Comparison of ENCODE assay signal across 33 mouse cellular contexts in genomic region chr6:17265043-17265442, GRCm38 (mm10). TPM values are rescaled to one million over a fixed set of nuclear protein-coding genes. Genes with fewer than 3 reads are reported as not detected.
A peak's percentile ranks its signal among the peaks of the same experiment; 100 is the strongest.
DNase-seq lines count a peak whose midpoint lies in the region; ATAC-seq and TF ChIP-seq lines count a peak whose summit lies in the region.
"Had no signal": no experiment of that assay in that cellular context is flagged by ENCODE, and none has a peak within 500 bp of the region (broad histone marks: within the 10 kb centered on the region; RNA-seq: fewer than 3 reads in every experiment).

No protein-coding gene starts in this region.

- no peak overlapping the region for H3K4me3 ChIP-seq in kidney, embryonic 15.5 days (replicated peaks)
- H3K4me3 ChIP-seq in kidney, embryonic 16.5 days (ENCODE audit: low read length): no peak overlapping the region
- no peak overlapping the region for H3K4me3 ChIP-seq in stomach, embryonic 14.5 days (ENCODE audit: low read depth, low read length)
- H3K4me3 ChIP-seq in stomach, postnatal 0 days (ENCODE audit: low read depth, low read length): no peak overlapping the region
- H3K4me3 ChIP-seq in stomach, embryonic 15.5 days (replicated peaks): no peak overlapping the region
- H3K4me3 ChIP-seq: embryonic facial prominence, embryonic 13.5 days; forebrain, embryonic 10.5 days; forebrain, embryonic 15.5 days; heart, embryonic 13.5 days; hindbrain, embryonic 10.5 days; hindbrain, embryonic 15.5 days; liver, embryonic 12.5 days; megakaryocyte, embryonic 14.5 days; midbrain, embryonic 12.5 days; myocyte; neural tube, embryonic 12.5 days had no signal

- 0 out of 2 replicates have a peak, but pooled peaks have one; percentile 36 for ATAC-seq in kidney, embryonic 15.5 days (replicated peaks; ENCODE audit: low FRiP score)
- no peak; the same call in 1 of the 2 replicates for ATAC-seq in kidney, embryonic 16.5 days (ENCODE audit: low FRiP score, low TSS enrichment)
- ATAC-seq in stomach, embryonic 14.5 days (ENCODE audit: insufficient number of reproducible peaks, insufficient read depth, low FRiP score, low read depth): no peak
- no peak for ATAC-seq in stomach, postnatal 0 days (ENCODE audit: low FRiP score, low TSS enrichment)
- no peak for ATAC-seq in stomach, embryonic 15.5 days (ENCODE audit: insufficient read depth, low FRiP score, low read depth)
- ATAC-seq: forebrain, embryonic 15.5 days; inflammation-experienced regulatory T-cells, adult 6 months; liver, embryonic 12.5 days; liver, postnatal 0 days had no signal

- H3K36me3 ChIP-seq in kidney, embryonic 15.5 days: no peaks in the 10 kb centered on the region
- no peaks in the 10 kb centered on the region for H3K36me3 ChIP-seq in kidney, embryonic 16.5 days (ENCODE audit: insufficient read depth, low read length)
- H3K36me3 ChIP-seq in stomach, embryonic 14.5 days (ENCODE audit: control insufficient read depth, insufficient read depth, low read length): no peaks in the 10 kb centered on the region
- no peaks in the 10 kb centered on the region for H3K36me3 ChIP-seq in stomach, postnatal 0 days (ENCODE audit: control insufficient read depth, insufficient read depth, low read length)
- no peaks in the 10 kb centered on the region for H3K36me3 ChIP-seq in stomach, embryonic 15.5 days
- H3K36me3 ChIP-seq: embryonic facial prominence, embryonic 13.5 days; forebrain, embryonic 10.5 days; forebrain, embryonic 15.5 days; heart, embryonic 13.5 days; hindbrain, embryonic 10.5 days; hindbrain, embryonic 15.5 days; liver, embryonic 12.5 days; midbrain, embryonic 12.5 days; neural tube, embryonic 12.5 days had no signal

- no peak for TF ChIP-seq CTCF in stomach, postnatal 0 days (IDR thresholded peaks at IDR 0.05; ENCODE audit: low read depth)

- no peak overlapping the region for H3K9ac ChIP-seq in kidney, embryonic 15.5 days
- H3K9ac ChIP-seq in kidney, embryonic 16.5 days (replicated peaks; ENCODE audit: low read length): no peak overlapping the region
- H3K9ac ChIP-seq in stomach, embryonic 14.5 days (replicated peaks; ENCODE audit: low read depth, low read length): no peak overlapping the region
- no peak overlapping the region for H3K9ac ChIP-seq in stomach, postnatal 0 days (ENCODE audit: low read length)
- H3K9ac ChIP-seq in stomach, embryonic 15.5 days: no peak overlapping the region
- H3K9ac ChIP-seq: embryonic facial prominence, embryonic 13.5 days; forebrain, embryonic 15.5 days; heart, embryonic 13.5 days; hindbrain, embryonic 15.5 days; liver, embryonic 12.5 days; liver, postnatal 0 days; midbrain, embryonic 12.5 days; neural tube, embryonic 12.5 days had no signal

- no peak overlapping the region for H3K27ac ChIP-seq in kidney, embryonic 15.5 days
- no peak overlapping the region for H3K27ac ChIP-seq in kidney, embryonic 16.5 days (ENCODE audit: low read length)
- 0 out of 2 replicates have a peak overlapping the region, but pooled peaks have one; percentile 21 for H3K27ac ChIP-seq in stomach, embryonic 14.5 days (ENCODE audit: low read length)
- no peak overlapping the region for H3K27ac ChIP-seq in stomach, postnatal 0 days (replicated peaks)
- H3K27ac ChIP-seq in stomach, embryonic 15.5 days: 0 out of 2 replicates have a peak overlapping the region, but pooled peaks have one; percentile 13
- H3K27ac ChIP-seq: embryonic facial prominence, embryonic 13.5 days; forebrain, embryonic 10.5 days; forebrain, embryonic 15.5 days; heart, embryonic 13.5 days; hindbrain, embryonic 10.5 days; hindbrain, embryonic 15.5 days; liver, embryonic 12.5 days; midbrain, embryonic 12.5 days; neural tube, embryonic 12.5 days had no signal

- no peaks in the 10 kb centered on the region for H3K9me3 ChIP-seq in kidney, embryonic 15.5 days (replicated peaks)
- H3K9me3 ChIP-seq in kidney, embryonic 16.5 days (ENCODE audit: low read length): no peaks in the 10 kb centered on the region
- H3K9me3 ChIP-seq in stomach, embryonic 14.5 days (ENCODE audit: control insufficient read depth, low read depth, low read length): no peaks in the 10 kb centered on the region
- no peaks in the 10 kb centered on the region for H3K9me3 ChIP-seq in stomach, postnatal 0 days (ENCODE audit: control insufficient read depth, low read length)
- no peaks in the 10 kb centered on the region for H3K9me3 ChIP-seq in stomach, embryonic 15.5 days
- H3K9me3 ChIP-seq: embryonic facial prominence, embryonic 13.5 days; forebrain, embryonic 10.5 days; forebrain, embryonic 15.5 days; heart, embryonic 13.5 days; hindbrain, embryonic 10.5 days; hindbrain, embryonic 15.5 days; liver, embryonic 12.5 days; megakaryocyte, embryonic 14.5 days; midbrain, embryonic 12.5 days; neural tube, embryonic 12.5 days had no signal

- no peak for TF ChIP-seq EP300 in stomach, postnatal 0 days (optimal IDR thresholded peaks at IDR 0.05)

- DNase-seq in heart, adult 11 months: peak; percentile 70
- DNase-seq in heart, postnatal 4 days: no peak
- no peak for DNase-seq in stomach, postnatal 0 days (ENCODE audit: low spot score)
- no peak for DNase-seq in ovary, postnatal 10 days (ENCODE audit: low spot score)
- DNase-seq: adrenal gland, postnatal 14 days; cerebellum, adult 11-12 months; cerebellum, adult 9-11 months; embryo, embryonic 11 days; gastrocnemius, postnatal 36 days; heart, postnatal 10 days; layer of hippocampus, postnatal 36 days; left cerebral cortex, postnatal 4 days; liver, postnatal 0 days; lung, postnatal 4 days; right cerebral cortex, postnatal 4 days; thymus, adult 18-20 months; thymus, postnatal 36 days had no signal

- peaks cover 9% of the 10 kb centered on the region for H3K4me1 ChIP-seq in kidney, embryonic 15.5 days
- 0 out of 2 replicates have a peak, but pooled peaks cover 3% of the 10 kb centered on the region for H3K4me1 ChIP-seq in kidney, embryonic 16.5 days (ENCODE audit: insufficient read depth, low read length)
- peaks cover 6% of the 10 kb centered on the region; the same call in 1 of the 2 replicates for H3K4me1 ChIP-seq in stomach, embryonic 14.5 days (ENCODE audit: control insufficient read depth, insufficient read depth, low read length)
- H3K4me1 ChIP-seq in stomach, postnatal 0 days (replicated peaks; ENCODE audit: control insufficient read depth, insufficient read depth): no peaks in the 10 kb centered on the region
- H3K4me1 ChIP-seq in stomach, embryonic 15.5 days: no peaks in the 10 kb centered on the region
- H3K4me1 ChIP-seq: embryonic facial prominence, embryonic 13.5 days; forebrain, embryonic 10.5 days; forebrain, embryonic 15.5 days; heart, embryonic 13.5 days; hindbrain, embryonic 10.5 days; hindbrain, embryonic 15.5 days; liver, embryonic 12.5 days; midbrain, embryonic 12.5 days; neural tube, embryonic 12.5 days had no signal

- 64% methylated on average over 4 of the region's 4 CpGs for WGBS in kidney, embryonic 15.5 days
- 61% methylated on average over 4 of the region's 4 CpGs for WGBS in kidney, embryonic 16.5 days
- WGBS in stomach, embryonic 14.5 days: 67% methylated on average over 4 of the region's 4 CpGs
- 59% methylated on average over 4 of the region's 4 CpGs for WGBS in stomach, postnatal 0 days
- 66% methylated on average over 4 of the region's 4 CpGs for WGBS in stomach, embryonic 15.5 days

- no peak overlapping the region for H3K4me2 ChIP-seq in kidney, embryonic 15.5 days
- H3K4me2 ChIP-seq in kidney, embryonic 16.5 days (replicated peaks; ENCODE audit: low read depth, low read length): no peak overlapping the region
- H3K4me2 ChIP-seq in stomach, embryonic 14.5 days (replicated peaks; ENCODE audit: low read depth, low read length): no peak overlapping the region
- H3K4me2 ChIP-seq in stomach, postnatal 0 days (replicated peaks; ENCODE audit: low read depth): no peak overlapping the region
- H3K4me2 ChIP-seq in stomach, embryonic 15.5 days: no peak overlapping the region
- H3K4me2 ChIP-seq: embryonic facial prominence, embryonic 13.5 days; forebrain, embryonic 15.5 days; heart, embryonic 13.5 days; hindbrain, embryonic 15.5 days; liver, embryonic 12.5 days; midbrain, embryonic 12.5 days; neural tube, embryonic 12.5 days had no signal

- no peaks in the 10 kb centered on the region for H3K27me3 ChIP-seq in kidney, embryonic 15.5 days
- no peaks in the 10 kb centered on the region for H3K27me3 ChIP-seq in kidney, embryonic 16.5 days (ENCODE audit: insufficient read depth, low read length)
- H3K27me3 ChIP-seq in stomach, embryonic 14.5 days (ENCODE audit: control insufficient read depth, insufficient read depth, low read length): no peaks in the 10 kb centered on the region
- no peaks in the 10 kb centered on the region for H3K27me3 ChIP-seq in stomach, postnatal 0 days (ENCODE audit: control insufficient read depth, insufficient read depth, low read length)
- H3K27me3 ChIP-seq in stomach, embryonic 15.5 days (replicated peaks): no peaks in the 10 kb centered on the region
- H3K27me3 ChIP-seq: embryonic facial prominence, embryonic 13.5 days; forebrain, embryonic 15.5 days; heart, embryonic 13.5 days; hindbrain, embryonic 15.5 days; liver, embryonic 12.5 days; midbrain, embryonic 12.5 days; neural tube, embryonic 12.5 days had no signal

RNA-seq across cellular contexts. Expression of gene Cav2, which starts 15.9 kb away (rescaled TPM):
- 10 to 100 TPM; 51.3 to 54.4 TPM for total RNA-seq in heart, postnatal 4 days (2021)
- polyA plus RNA-seq in kidney, embryonic 15.5 days (2015; fragmentation: Nextera tagmentation; extraction: Ambion mirVana): 32.2 and 32.3 TPM in 2 replicates
- 38.1 and 40.9 TPM in 2 replicates for polyA plus RNA-seq in kidney, embryonic 16.5 days (2015; fragmentation: Nextera tagmentation; extraction: Ambion mirVana)
- polyA plus RNA-seq in stomach, embryonic 14.5 days (2014; fragmentation: Nextera tagmentation; extraction: Ambion mirVana): 49.5 and 58.0 TPM in 2 replicates
- 62.7 and 63.5 TPM in 2 replicates for polyA plus RNA-seq in stomach, postnatal 0 days (2015; fragmentation: Nextera tagmentation; extraction: Ambion mirVana)
- 43.4 and 52.2 TPM in 2 replicates for polyA plus RNA-seq in stomach, embryonic 15.5 days (2015; fragmentation: Nextera tagmentation; extraction: Ambion mirVana)

RNA-seq across cellular contexts. Expression of gene Cav1, which starts 41.1 kb away (rescaled TPM):
- total RNA-seq in heart, postnatal 4 days (2021): 100 to 1,000 TPM; 462 to 484 TPM
- 77.9 and 98.7 TPM in 2 replicates for polyA plus RNA-seq in kidney, embryonic 15.5 days (2015; fragmentation: Nextera tagmentation; extraction: Ambion mirVana)
- 87.9 and 127 TPM in 2 replicates for polyA plus RNA-seq in kidney, embryonic 16.5 days (2015; fragmentation: Nextera tagmentation; extraction: Ambion mirVana)
- 350 and 378 TPM in 2 replicates for polyA plus RNA-seq in stomach, embryonic 14.5 days (2014; fragmentation: Nextera tagmentation; extraction: Ambion mirVana)
- polyA plus RNA-seq in stomach, postnatal 0 days (2015; fragmentation: Nextera tagmentation; extraction: Ambion mirVana): 324 and 346 TPM in 2 replicates
- polyA plus RNA-seq in stomach, embryonic 15.5 days (2015; fragmentation: Nextera tagmentation; extraction: Ambion mirVana): 304 and 345 TPM in 2 replicates
- polyA plus RNA-seq: inflammation-experienced regulatory T-cells, adult 6 months had no signal

Comparison
In these comparisons a context has a peak if more than half of its experiments do, and no peak if none do; other contexts are left out.
1. H3K27ac ChIP-seq: peak in stomach, embryonic 14.5 days (single experiment) and stomach, embryonic 15.5 days (single experiment); none in kidney, embryonic 15.5 days (single experiment), kidney, embryonic 16.5 days (single experiment) and stomach, postnatal 0 days (single experiment).